Mouse (Mus musculus): ENCODE data around the gene Arl5c.

DNA sequence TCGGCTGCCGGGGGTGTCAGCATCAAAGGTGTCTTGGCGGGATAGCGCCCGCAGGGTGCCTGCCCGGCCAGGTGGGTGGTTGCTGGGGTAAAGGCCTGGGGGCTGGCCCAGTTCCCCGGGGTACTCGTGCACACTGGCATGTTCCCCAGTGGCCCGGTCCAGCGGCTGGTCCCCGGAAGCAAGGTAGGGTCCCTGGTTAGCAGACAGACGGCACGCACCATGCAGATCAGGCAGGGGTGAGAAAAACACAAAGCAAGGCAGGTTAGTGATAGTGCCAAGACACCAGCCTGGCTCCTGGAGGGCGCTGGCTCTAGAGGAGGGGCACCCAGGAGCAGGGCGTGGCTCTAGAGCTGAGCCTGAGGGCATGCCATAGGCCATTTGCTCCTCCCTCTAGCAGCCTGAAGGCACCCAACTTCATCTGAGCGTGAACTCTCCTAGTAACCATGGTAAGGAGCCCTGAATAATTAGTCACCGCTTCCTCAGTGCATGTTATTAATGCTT, 7.2 kb upstream of the Arl5c start:
- TF ChIP-seq POLR2A (IDR thresholded peaks at IDR 0.05; ENCODE audit: insufficient read depth, low read length), result no peak
- TF ChIP-seq CTCF (IDR thresholded peaks at IDR 0.05; ENCODE audit: low read depth, low read length), result no peak

Measured in ES-Bruce4 (cell line).